Mouse (Mus musculus) layer of hippocampus, adult 18-20 months (tissue): Measurements from ENCODE around the gene Myo18a. TPM values are rescaled to one million over a fixed set of nuclear protein-coding genes. Genes with fewer than 3 reads are reported as not detected.
A peak's percentile ranks its signal among the peaks of the same experiment; 100 is the strongest.

Experiments used
- DNase-seq, 2 experiments: peaks; one replicate each; pipeline ENCODE4 v3.0.0; 2022; ENCODE audit warnings: low spot score in 2 of 2
- total RNA-seq, 2 experiments: library from RNA; stranded (reverse); gene quantifications; 2 replicates each; pipeline ENCODE4 v1.2.3; 2021

The Myo18a gene
- total RNA-seq, 2 experiments from 2014 or later = 130 to 137 TPM

- DNase-seq = no peak
These were observed 133.0 kb downstream of the Myo18a start for GRCm38 (mm10) chr11:77896011-77896410.

- no peak for DNase-seq
These were observed 133.4 kb downstream of the Myo18a start for GRCm38 (mm10) chr11:77896480-77896819.

GRCm38 (mm10) chr11:77896820-77897805, 134.1 kb downstream of the Myo18a start:
- no peak for DNase-seq

GRCm38 (mm10) chr11:77900187-77900586, 137.1 kb downstream of the Myo18a start:
- DNase-seq = no peak

- DNase-seq = no peak
These were observed 137.7 kb downstream of the Myo18a start for GRCm38 (mm10) chr11:77900696-77901095.

GRCm38 (mm10) chr11:77901366-77901765, 138.3 kb downstream of the Myo18a start:
- DNase-seq = no peak

GRCm38 (mm10) chr11:77901775-77902355, 138.8 kb downstream of the Myo18a start:
- no peak for DNase-seq

- DNase-seq = no peak
These were observed 140.7 kb downstream of the Myo18a start for GRCm38 (mm10) chr11:77903761-77904160.

GRCm38 (mm10) chr11:77904707-77905106, 141.7 kb downstream of the Myo18a start:
- DNase-seq = no peak

GRCm38 (mm10) chr11:77906097-77906687, 143.1 kb downstream of the Myo18a start:
- no peak for DNase-seq

- peak in 1 of 2 experiments; percentile 40 for DNase-seq
These were observed 143.7 kb downstream of the Myo18a start for GRCm38 (mm10) chr11:77906747-77907174.

- no peak for DNase-seq
These were observed 145.4 kb downstream of the Myo18a start for GRCm38 (mm10) chr11:77908468-77908867.

GRCm38 (mm10) chr11:77909376-77909775, 146.3 kb downstream of the Myo18a start:
- peak in 1 of 2 experiments; percentile 19 for DNase-seq

- no peak for DNase-seq
These were observed 146.7 kb downstream of the Myo18a start for GRCm38 (mm10) chr11:77909776-77910175.

- no peak for DNase-seq
These were observed 150.5 kb downstream of the Myo18a start for GRCm38 (mm10) chr11:77913505-77913904.

GRCm38 (mm10) chr11:77914598-77915260, 151.7 kb downstream of the Myo18a start:
- DNase-seq = no peak

Other genes starting within 250 kb of the Myo18a start
- 1 to 10 TPM; 1.4 to 1.7 TPM for gene Abhd15, start 248.1 kb upstream of the Myo18a start, total RNA-seq
- 1 to 10 TPM; 6.7 to 7.5 TPM for gene Trp53i13, start 247.3 kb upstream of the Myo18a start, total RNA-seq
- gene Gm10392, start 244.0 kb upstream of the Myo18a start, total RNA-seq = not detected
- gene Taok1, start 155.4 kb upstream of the Myo18a start, total RNA-seq = 100 to 1,000 TPM; 109 to 110 TPM
- 10 to 100 TPM; 75.3 to 76.1 TPM for gene Nufip2, start 77.1 kb upstream of the Myo18a start, total RNA-seq
- gene Cryba1, start 38.0 kb upstream of the Myo18a start, total RNA-seq = not detected
- not detected for gene Gm10277, start 24.5 kb downstream of the Myo18a start, total RNA-seq
- 1 to 10 TPM; 1.5 to 2.2 TPM for gene Pipox, start 130.8 kb downstream of the Myo18a start, total RNA-seq
- gene Sez6, start 167.6 kb downstream of the Myo18a start, total RNA-seq = 100 to 1,000 TPM; 161 to 167 TPM
- gene Phf12, start 219.5 kb downstream of the Myo18a start, total RNA-seq = 10 to 100 TPM; 52.6 to 55.4 TPM